Mouse (Mus musculus) lung, embryonic 16.5 days (tissue): Measurements from ENCODE around the gene Cfap97d2. TPM values are rescaled to one million over a fixed set of nuclear protein-coding genes. Genes with fewer than 3 reads are reported as not detected.

Experiments
- ATAC-seq: fragments of 200-750 bp; cut with Nextera tagmentation; 2 replicates; pipeline ENCODE4 v1.8.0; 2017; ENCODE audit warnings: low read depth, mild to moderate bottlenecking, moderate library complexity
- H3K27ac ChIP-seq: fragments of 300-500 bp; sonication (generic); 2 replicates; pipeline ENCODE4 v1.5.1; 2014; ENCODE audit warnings: mild to moderate bottlenecking, control low read depth, low read length
- H3K27me3 ChIP-seq: fragments of 300-500 bp; sonication (generic); 2 replicates; pipeline ENCODE4 v1.6.1; 2014; ENCODE audit warnings: low read depth, low read length, mixed read lengths; ENCODE audit not compliant: control insufficient read depth, insufficient read depth
- H3K36me3 ChIP-seq: fragments of 300-500 bp; sonication (generic); 2 replicates; pipeline ENCODE4 v1.6.1; 2014; ENCODE audit warnings: low read length; ENCODE audit not compliant: control insufficient read depth, insufficient read depth
- H3K4me1 ChIP-seq: fragments of 300-500 bp; sonication (generic); replicated peaks from 2 replicates; pipeline ENCODE4 v1.6.1; 2014; ENCODE audit warnings: low read length, mixed read lengths; ENCODE audit not compliant: control insufficient read depth, insufficient read depth
- H3K4me2 ChIP-seq: fragments of 300-500 bp; sonication (generic); 2 replicates; pipeline ENCODE4 v1.6.1; 2014; ENCODE audit warnings: low read depth, low read length, control low read depth
- H3K4me3 ChIP-seq: fragments of 300-500 bp; sonication (generic); 2 replicates; pipeline ENCODE4 v1.5.1; 2014; ENCODE audit warnings: mild to moderate bottlenecking, low read length, control low read depth
- H3K9ac ChIP-seq: fragments of 300-500 bp; sonication (generic); 2 replicates; pipeline ENCODE4 v1.6.1; 2014; ENCODE audit warnings: low read length, control low read depth
- H3K9me3 ChIP-seq: fragments of 300-500 bp; sonication (generic); 2 replicates; pipeline ENCODE4 v1.6.1; 2016; ENCODE audit warnings: low read length; ENCODE audit not compliant: control insufficient read depth
- WGBS: fragments of 180-500 bp; shearing (Covaris S2); extraction: QIAGEN DNeasy Blood & Tissue Kit; methylation state at CpG from one replicate; pipeline ENCODE4 v1.1.7; 2014; 5-methylcytosine and 5-hydroxymethylcytosine counted together
- polyA plus RNA-seq: library from polyadenylated mRNA; unstranded; fragments of >200 nt; fragmentation: Nextera tagmentation; extraction: Ambion mirVana; gene quantifications from 2 replicates; pipeline ENCODE4 v1.2.1, GENCODE M21; 2015

Cfap97d2 gene
- 0.29 and 1.0 TPM in 2 replicates for polyA plus RNA-seq

DNA sequence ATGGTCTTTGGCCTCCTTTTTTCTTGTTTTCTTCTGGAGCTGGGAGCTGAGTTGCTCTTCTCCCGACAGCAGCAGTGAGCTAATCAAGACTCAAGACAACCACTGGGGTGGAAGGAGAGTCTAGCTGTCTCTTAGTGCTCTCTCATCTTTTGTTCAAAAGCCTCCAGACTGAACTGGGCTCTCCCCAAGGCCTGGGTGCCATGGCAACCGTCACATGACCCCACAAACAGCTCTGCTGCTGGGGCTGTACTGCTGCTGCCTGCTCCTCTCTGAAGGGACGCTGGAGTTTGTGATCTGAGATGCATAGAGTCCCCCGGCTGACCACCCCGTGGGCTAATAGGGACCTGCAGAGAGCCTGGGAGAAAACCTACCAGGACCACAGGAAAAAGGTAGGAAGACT is at the start of gene Cfap97d2:
TSS of gene Cfap97d2 (plus strand) at position 222 of the 400 bp plus-strand sequence.
- Histone ChIP-seq H3K27me3 (no peaks in the 10 kb centered on the region), H3K4me1 (peaks cover 20% of the 10 kb centered on the region), H3K4me3 (no peak within 1 kb of the TSS), H3K9me3 (no peaks in the 10 kb centered on the region), H3K9ac (no peak within 1 kb of the TSS), H3K36me3 (no peaks in the 10 kb centered on the region), H3K4me2 (no peak within 1 kb of the TSS), H3K27ac (no peak within 1 kb of the TSS)
- peak; percentile 72 for ATAC-seq
- WGBS: 10% methylated on average over 5 of the region's 5 CpGs

DNA sequence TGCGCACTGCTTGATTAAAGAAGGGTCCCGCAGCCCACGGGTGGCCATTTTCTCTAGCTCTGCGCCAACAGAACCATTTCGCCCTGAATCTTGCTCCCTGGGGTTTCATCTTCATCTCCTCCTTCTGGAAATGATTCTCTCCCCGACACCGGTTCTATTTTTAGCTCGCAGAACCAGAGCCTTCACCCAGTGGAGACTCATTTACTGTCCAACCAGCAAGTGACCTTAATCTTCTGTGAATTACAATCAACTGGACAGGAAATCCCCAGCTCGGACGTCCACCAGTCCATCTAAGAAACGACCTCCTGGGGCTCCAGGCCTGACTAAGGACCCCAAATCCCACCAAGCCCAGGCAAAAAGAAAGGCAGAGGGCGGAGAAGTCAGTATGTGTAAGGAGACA is 48.2 kb upstream of the Cfap97d2 start:
- no peak for ATAC-seq
- 72% methylated on average over 12 of the region's 12 CpGs for WGBS
- no peaks in the 10 kb centered on the region for H3K9me3 ChIP-seq
- no peak overlapping the region for H3K27ac ChIP-seq
- H3K4me1 ChIP-seq: peaks cover 11% of the 10 kb centered on the region; the same call in 1 of the 2 replicates
- H3K27me3 ChIP-seq: no peaks in the 10 kb centered on the region
- no peaks in the 10 kb centered on the region for H3K36me3 ChIP-seq
- no peak overlapping the region for H3K4me2 ChIP-seq
- no peak overlapping the region for H3K4me3 ChIP-seq
- no peak overlapping the region for H3K9ac ChIP-seq

DNA sequence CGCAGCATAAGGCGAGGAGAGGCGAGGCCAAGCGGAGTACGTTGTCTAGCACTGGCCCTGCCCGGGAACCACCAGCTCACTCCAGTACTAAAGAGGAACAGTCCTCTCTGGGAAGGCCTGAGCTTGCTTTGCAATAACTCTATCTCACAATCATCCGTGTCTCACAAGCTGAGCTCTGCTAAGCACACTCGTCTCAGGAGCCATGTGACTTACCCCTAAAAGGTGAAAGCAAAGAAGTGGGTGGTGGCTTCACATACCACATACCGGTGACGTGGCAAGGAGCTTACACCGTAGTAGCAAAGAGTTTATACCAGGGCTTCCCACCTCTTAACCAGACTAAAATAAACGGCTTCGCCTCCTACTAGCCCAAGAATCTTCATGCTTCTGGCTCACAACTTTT is 45.4 kb upstream of the Cfap97d2 start:
- Histone ChIP-seq H3K9me3 (no peaks in the 10 kb centered on the region), H3K4me3 (no peak overlapping the region), H3K4me1 (peaks cover 7% of the 10 kb centered on the region; the same call in 1 of the 2 replicates), H3K36me3 (no peaks in the 10 kb centered on the region), H3K4me2 (no peak overlapping the region), H3K9ac (no peak overlapping the region), H3K27ac (no peak overlapping the region), H3K27me3 (no peaks in the 10 kb centered on the region)
- no peak for ATAC-seq
- 74% methylated on average over 13 of the region's 13 CpGs for WGBS

DNA sequence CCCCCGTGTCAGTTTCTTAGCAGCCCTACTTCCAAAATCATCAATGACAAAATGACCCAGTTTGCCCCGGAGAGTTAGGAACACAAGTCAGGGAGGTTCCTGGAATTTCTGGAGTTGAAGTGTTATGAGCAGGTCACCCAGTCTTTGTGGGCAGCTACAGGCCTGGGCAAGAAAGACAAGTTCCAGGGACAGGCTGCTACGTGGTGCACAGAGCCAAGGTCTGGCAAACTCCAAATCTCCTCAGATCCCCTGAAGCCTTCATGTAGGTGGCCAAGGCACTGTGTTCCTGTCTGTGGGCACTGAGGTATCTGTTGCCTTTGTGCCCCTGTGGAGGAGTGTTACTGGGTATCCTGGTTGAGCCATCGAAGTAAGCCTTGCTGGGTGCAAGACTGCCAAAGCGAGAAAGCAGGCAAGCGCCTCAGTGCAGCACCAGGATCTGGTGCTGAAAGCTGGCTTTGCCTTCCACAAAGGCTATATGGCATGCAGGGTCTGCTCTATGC is 40.9 kb upstream of the Cfap97d2 start:
- H3K27me3 ChIP-seq: no peaks in the 10 kb centered on the region
- H3K9ac ChIP-seq: no peak overlapping the region
- no peak overlapping the region for H3K4me3 ChIP-seq
- no peak overlapping the region for H3K4me2 ChIP-seq
- no peak for ATAC-seq
- WGBS: 77% methylated on average over 6 of the region's 6 CpGs
- peaks cover 33% of the 10 kb centered on the region for H3K4me1 ChIP-seq
- H3K9me3 ChIP-seq: no peaks in the 10 kb centered on the region
- H3K27ac ChIP-seq: no peak overlapping the region
- H3K36me3 ChIP-seq: no peaks in the 10 kb centered on the region

DNA sequence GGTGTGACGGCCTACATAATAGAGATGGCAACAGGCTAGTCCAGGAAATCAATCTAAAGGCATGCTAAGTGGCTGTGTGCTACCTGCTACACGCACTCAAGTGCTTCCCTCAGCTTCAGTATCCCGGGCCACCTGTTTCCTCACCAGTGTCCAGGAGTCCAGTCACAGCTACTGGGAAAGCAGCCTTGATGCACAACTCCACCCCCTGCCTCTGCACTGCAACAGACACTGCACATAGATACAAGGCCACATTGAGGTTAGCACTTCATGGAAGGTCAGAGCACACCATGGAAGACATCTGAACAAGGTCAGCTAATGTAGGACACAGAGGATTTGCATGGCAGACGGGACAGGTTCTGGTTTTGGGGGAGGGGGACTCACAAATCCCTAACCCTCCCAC is 40.2 kb upstream of the Cfap97d2 start:
- no peak overlapping the region for H3K9ac ChIP-seq
- H3K27me3 ChIP-seq: no peaks in the 10 kb centered on the region
- H3K9me3 ChIP-seq: no peaks in the 10 kb centered on the region
- H3K4me2 ChIP-seq: no peak overlapping the region
- H3K4me1 ChIP-seq: peaks cover 39% of the 10 kb centered on the region
- 67% methylated on average over 4 of the region's 4 CpGs for WGBS
- H3K36me3 ChIP-seq: no peaks in the 10 kb centered on the region
- no peak overlapping the region for H3K27ac ChIP-seq
- ATAC-seq: no peak
- H3K4me3 ChIP-seq: no peak overlapping the region

DNA sequence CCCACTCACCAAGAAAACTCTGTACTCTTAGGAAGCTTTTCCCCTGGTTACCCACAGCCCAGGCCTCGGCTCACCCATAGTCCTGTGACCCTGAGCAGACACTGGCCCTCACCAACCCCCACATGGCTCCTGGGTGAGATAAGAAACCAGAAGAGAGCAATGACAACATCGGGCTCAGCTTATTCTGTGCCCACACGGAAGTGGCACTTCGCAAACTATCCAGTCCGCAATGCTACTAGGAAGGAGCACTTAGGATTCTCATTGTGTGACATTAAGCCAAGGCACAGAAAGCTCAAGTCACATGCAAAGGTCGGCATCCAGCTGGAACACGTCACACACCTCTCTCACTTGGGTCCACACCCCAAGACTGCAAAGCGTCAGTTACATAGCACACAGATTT is 39.7 kb upstream of the Cfap97d2 start:
- ATAC-seq: no peak
- Histone ChIP-seq H3K27ac (peak overlapping the region; percentile 30; the same call in 1 of the 2 replicates), H3K4me1 (peaks cover 39% of the 10 kb centered on the region), H3K36me3 (no peaks in the 10 kb centered on the region), H3K4me2 (no peak overlapping the region), H3K9ac (no peak overlapping the region), H3K4me3 (no peak overlapping the region), H3K27me3 (no peaks in the 10 kb centered on the region), H3K9me3 (no peaks in the 10 kb centered on the region)
- WGBS: 36% methylated on average over 8 of the region's 8 CpGs

DNA sequence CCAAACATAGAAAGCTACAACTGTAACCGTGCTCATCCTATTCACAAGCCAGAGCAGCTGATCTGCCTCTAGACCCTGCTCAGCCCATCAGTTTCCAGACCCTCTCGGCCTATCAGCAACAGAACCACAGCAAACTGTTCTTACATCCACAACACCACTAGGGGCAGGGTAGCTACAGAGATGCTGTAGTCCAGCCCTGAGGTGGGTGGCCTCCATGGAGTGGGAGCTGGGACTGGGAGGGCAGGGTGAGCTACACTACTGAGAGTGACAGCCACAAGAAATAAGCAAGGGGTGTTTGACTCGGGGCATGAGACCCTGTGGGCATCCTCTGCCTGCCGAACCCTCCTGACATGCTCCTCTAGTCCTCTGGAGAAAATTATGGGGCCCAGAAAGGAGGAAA is 37.8 kb upstream of the Cfap97d2 start:
- H3K9ac ChIP-seq: no peak overlapping the region
- no peaks in the 10 kb centered on the region for H3K36me3 ChIP-seq
- H3K27me3 ChIP-seq: no peaks in the 10 kb centered on the region
- no peaks in the 10 kb centered on the region for H3K9me3 ChIP-seq
- H3K4me2 ChIP-seq: no peak overlapping the region
- no peak overlapping the region for H3K4me3 ChIP-seq
- H3K4me1 ChIP-seq: peaks cover 41% of the 10 kb centered on the region
- WGBS: 52% methylated on average over 4 of the region's 4 CpGs
- peak; percentile 58 for ATAC-seq
- H3K27ac ChIP-seq: peak overlapping the region; percentile 97

DNA sequence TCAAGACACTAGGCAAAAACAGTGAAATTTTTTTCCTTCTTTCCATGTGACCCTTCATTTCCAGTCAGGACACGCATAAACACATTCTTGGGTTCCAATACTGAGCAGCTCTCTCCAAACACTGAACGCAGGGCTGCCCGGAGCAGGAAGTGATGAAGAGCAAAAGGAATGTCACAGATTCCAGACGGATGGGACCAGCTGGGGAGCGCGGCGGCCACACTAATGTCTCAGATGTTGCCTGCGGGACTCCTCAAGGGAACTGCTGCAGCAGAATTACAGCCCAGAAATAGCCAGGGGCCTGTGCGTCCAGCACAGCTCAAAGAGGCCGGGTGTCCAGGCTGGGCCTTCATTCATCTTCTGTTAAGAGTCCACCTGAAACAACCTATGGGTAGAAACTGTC is 37.3 kb upstream of the Cfap97d2 start:
- Histone ChIP-seq H3K27me3 (no peaks in the 10 kb centered on the region), H3K4me2 (no peak overlapping the region), H3K27ac (peak overlapping the region; percentile 97), H3K4me3 (no peak overlapping the region), H3K36me3 (no peaks in the 10 kb centered on the region), H3K9ac (no peak overlapping the region), H3K4me1 (peaks cover 44% of the 10 kb centered on the region), H3K9me3 (no peaks in the 10 kb centered on the region)
- ATAC-seq: peak; percentile 92
- WGBS: 10% methylated on average over 10 of the region's 10 CpGs

DNA sequence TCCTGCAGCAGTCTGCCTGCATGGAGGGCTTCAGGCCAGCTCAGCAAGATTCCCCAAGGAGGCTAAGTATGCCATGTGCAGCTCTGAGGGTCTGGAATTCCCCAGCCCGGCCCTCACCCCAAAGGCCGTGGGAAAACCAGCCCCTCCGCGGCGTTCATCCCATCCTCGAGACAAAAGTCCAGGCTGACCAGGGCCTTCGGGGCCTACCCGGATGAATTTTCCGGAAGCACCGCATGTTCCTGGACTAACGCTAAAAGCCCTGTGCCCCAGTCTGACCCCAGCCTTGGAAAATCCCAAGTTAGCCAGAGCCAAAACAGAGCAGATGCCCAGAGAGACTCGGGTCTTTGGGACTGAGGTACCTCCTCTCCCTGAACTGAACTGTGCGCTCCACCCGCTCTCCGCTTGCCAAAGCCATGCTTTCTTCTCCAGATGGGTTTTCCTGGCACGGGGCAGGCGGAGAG is 35.6 kb upstream of the Cfap97d2 start:
- ATAC-seq: no peak
- 78% methylated on average over 17 of the region's 17 CpGs for WGBS
- peaks cover 59% of the 10 kb centered on the region for H3K4me1 ChIP-seq

More for the DNA sequence above, 35.6 kb upstream of the Cfap97d2 start:
- H3K4me2 ChIP-seq: no peak overlapping the region
- no peak overlapping the region for H3K4me3 ChIP-seq
- H3K9ac ChIP-seq: 0 out of 2 replicates have a peak overlapping the region, but pooled peaks have one; percentile 25
- H3K36me3 ChIP-seq: no peaks in the 10 kb centered on the region
- H3K27me3 ChIP-seq: no peaks in the 10 kb centered on the region
- H3K27ac ChIP-seq: peak overlapping the region; percentile 60
- no peaks in the 10 kb centered on the region for H3K9me3 ChIP-seq
